In the genomic region with DNA sequence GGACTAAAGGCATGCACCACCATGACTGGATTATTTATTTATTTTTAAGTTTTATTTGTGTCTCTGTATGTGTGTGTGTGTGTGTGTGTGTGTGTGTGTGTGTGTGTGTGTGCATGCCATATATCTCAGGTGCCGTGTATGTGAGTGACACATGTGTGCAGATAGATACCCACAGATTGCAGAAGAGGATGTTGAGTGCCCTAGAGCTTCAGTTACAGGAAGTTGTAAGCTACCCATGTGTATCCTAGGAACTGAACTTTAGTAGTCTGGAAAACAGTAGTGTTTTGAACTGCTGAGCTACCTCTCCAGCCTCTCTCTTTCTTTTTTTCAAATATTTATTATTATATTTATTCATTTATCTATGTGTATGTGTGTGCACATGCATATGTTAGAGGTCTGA, we compare ENCODE assay signal across 23 mouse cellular contexts. TPM values are rescaled to one million over a fixed set of nuclear protein-coding genes. Genes with fewer than 3 reads are reported as not detected.
A peak's percentile ranks its signal among the peaks of the same experiment; 100 is the strongest.
DNase-seq lines count a peak whose midpoint lies in the region; ATAC-seq and TF ChIP-seq lines count a peak whose summit lies in the region.
"Had no signal": no experiment of that assay in that cellular context is flagged by ENCODE, and none has a peak within 500 bp of the region (broad histone marks: within the 10 kb centered on the region; RNA-seq: fewer than 3 reads in every experiment).

No protein-coding gene starts in this region.

- no peak for ATAC-seq in heart, postnatal 0 days (ENCODE audit: insufficient read depth, low read depth)
- ATAC-seq in stomach, embryonic 15.5 days (ENCODE audit: insufficient read depth, low FRiP score, low read depth): no peak
- ATAC-seq: midbrain, embryonic 16.5 days had no signal

- no peak for DNase-seq in gastrocnemius, adult 2 months
- no peak for DNase-seq in gastrocnemius, adult 18-20 months (ENCODE audit: low spot score)
- DNase-seq in heart, postnatal 0 days (ENCODE audit: low spot score): no peak
- no peak for DNase-seq in heart, postnatal 10 days
- no peak for DNase-seq in embryo, embryonic 10 days (ENCODE audit: low spot score)
- no peak for DNase-seq in left cerebral cortex, postnatal 10 days (ENCODE audit: extremely low spot score in 1 of 2, low spot score in 2 of 2)
- DNase-seq: adrenal gland, postnatal 25 days; cerebellum, adult 18-20 months; cerebellum, postnatal 36 days; retina, postnatal 1 day; thymus, postnatal 14 days had no signal

- no peaks in the 10 kb centered on the region for H3K9me3 ChIP-seq in heart, postnatal 0 days (replicated peaks; ENCODE audit: control insufficient read depth, low read length)
- no peaks in the 10 kb centered on the region for H3K9me3 ChIP-seq in stomach, embryonic 15.5 days
- H3K9me3 ChIP-seq: embryonic facial prominence, embryonic 10.5 days; G1E; hindbrain, embryonic 12.5 days; limb, embryonic 15.5 days; liver, embryonic 15.5 days had no signal

- H3K36me3 ChIP-seq in heart, postnatal 0 days (replicated peaks; ENCODE audit: control insufficient read depth, insufficient read depth, low read length): no peaks in the 10 kb centered on the region
- no peaks in the 10 kb centered on the region for H3K36me3 ChIP-seq in stomach, embryonic 15.5 days
- H3K36me3 ChIP-seq: embryonic facial prominence, embryonic 10.5 days; G1E; hindbrain, embryonic 12.5 days; limb, embryonic 15.5 days; liver, embryonic 15.5 days had no signal

- H3K4me1 ChIP-seq in heart, postnatal 0 days (ENCODE audit: control insufficient read depth, insufficient read depth): peaks cover 22% of the 10 kb centered on the region
- peaks cover 38% of the 10 kb centered on the region for H3K4me1 ChIP-seq in bone marrow macrophage, adult 2 months (ENCODE audit: control insufficient read depth, insufficient read depth, low read length)
- H3K4me1 ChIP-seq in stomach, embryonic 15.5 days: no peaks in the 10 kb centered on the region
- H3K4me1 ChIP-seq: hindbrain, embryonic 12.5 days; limb, embryonic 15.5 days had no signal

- no peak for TF ChIP-seq CTCF in gastrocnemius, adult 2 months (IDR thresholded peaks at IDR 0.05)
- TF ChIP-seq CTCF in heart, postnatal 0 days (IDR thresholded peaks at IDR 0.05; ENCODE audit: low read depth): no peak
- no peak for TF ChIP-seq CTCF in bone marrow macrophage, adult 2 months (IDR thresholded peaks at IDR 0.05; ENCODE audit: low read depth, low read length)

- no peak overlapping the region for H3K4me2 ChIP-seq in heart, postnatal 0 days (ENCODE audit: low read depth, low read length)
- no peak overlapping the region for H3K4me2 ChIP-seq in stomach, embryonic 15.5 days
- H3K4me2 ChIP-seq: hindbrain, embryonic 12.5 days; limb, embryonic 15.5 days; liver, embryonic 15.5 days had no signal

- H3K4me3 ChIP-seq in gastrocnemius, adult 2 months: no peak overlapping the region
- no peak overlapping the region for H3K4me3 ChIP-seq in heart, postnatal 0 days (ENCODE audit: low read depth, low read length)
- H3K4me3 ChIP-seq in bone marrow macrophage, adult 2 months (ENCODE audit: insufficient read depth, low read length): no peak overlapping the region
- H3K4me3 ChIP-seq in stomach, embryonic 15.5 days (replicated peaks): no peak overlapping the region
- H3K4me3 ChIP-seq: embryonic facial prominence, embryonic 10.5 days; hindbrain, embryonic 12.5 days; limb, embryonic 15.5 days; liver, embryonic 15.5 days had no signal

- H3K27ac ChIP-seq in gastrocnemius, adult 2 months: 0 out of 2 replicates have a peak overlapping the region, but pooled peaks have one; percentile 8
- peak overlapping the region; percentile 48 for H3K27ac ChIP-seq in heart, postnatal 0 days (ENCODE audit: low read depth)
- peak overlapping the region; percentile 88 for H3K27ac ChIP-seq in bone marrow macrophage, adult 2 months (ENCODE audit: insufficient read depth, low read depth, low read length)
- peak overlapping the region; percentile 35; the same call in 1 of the 2 replicates for H3K27ac ChIP-seq in stomach, embryonic 15.5 days
- H3K27ac ChIP-seq: embryonic facial prominence, embryonic 10.5 days; hindbrain, embryonic 12.5 days; limb, embryonic 15.5 days; liver, embryonic 15.5 days had no signal

- H3K27me3 ChIP-seq in heart, postnatal 0 days (ENCODE audit: control insufficient read depth, insufficient read depth, low read length): no peaks in the 10 kb centered on the region
- H3K27me3 ChIP-seq in stomach, embryonic 15.5 days (replicated peaks): no peaks in the 10 kb centered on the region
- H3K27me3 ChIP-seq: hindbrain, embryonic 12.5 days; limb, embryonic 15.5 days had no signal

- intact Hi-C loops in gastrocnemius, adult 2 months (cut with DNase I): no loop called here
- intact Hi-C loops in heart, postnatal 10 days (cut with DNase I): no loop called here
- intact Hi-C loops in left cerebral cortex, postnatal 10 days (cut with DNase I): loop anchor here (5.0 kb wide), 1 partner anchor 36 kb away; no protein-coding TSS in a partner anchor

- WGBS in heart, postnatal 0 days: 80% methylated on average over 1 of the region's 1 CpGs
- 86% methylated on average over 1 of the region's 1 CpGs for WGBS in stomach, embryonic 15.5 days

- H3K9ac ChIP-seq in heart, postnatal 0 days (replicated peaks; ENCODE audit: low read depth, low read length): no peak overlapping the region
- H3K9ac ChIP-seq in stomach, embryonic 15.5 days: no peak overlapping the region
- H3K9ac ChIP-seq: hindbrain, embryonic 12.5 days; limb, embryonic 15.5 days; liver, embryonic 15.5 days had no signal

- no peak for TF ChIP-seq EP300 in heart, postnatal 0 days (IDR thresholded peaks at IDR 0.05; ENCODE audit: low read depth)

- TF ChIP-seq POLR2A in bone marrow macrophage, adult 2 months (IDR thresholded peaks at IDR 0.05; ENCODE audit: borderline replicate concordance, low read depth, low read length): no peak

RNA-seq across cellular contexts. Expression of gene Serping1, which starts 8.1 kb away (rescaled TPM):
- total RNA-seq in gastrocnemius, adult 2 months (2021): 10 to 100 TPM; 52.3 to 82.6 TPM
- 10 to 100 TPM; 50.8 to 72.0 TPM for total RNA-seq in gastrocnemius, adult 18-20 months (2021)
- 26.3 and 31.2 TPM in 2 replicates for total RNA-seq in heart, postnatal 0 days (2014; rRNA removed; ENCODE audit: low replicate concordance)
- 37.1 and 38.8 TPM in 2 replicates for polyA plus RNA-seq in heart, postnatal 0 days (2015; fragmentation: Nextera tagmentation; extraction: Ambion mirVana)
- 10 to 100 TPM; 59.2 to 60.4 TPM for total RNA-seq in heart, postnatal 10 days (2021)
- polyA plus RNA-seq in bone marrow macrophage, adult 2 months (2012; ENCODE audit: insufficient read depth, insufficient read length, missing spikeins): 0.83 TPM in 1 of 2 replicates, not detected in the other
- 76.0 and 79.6 TPM in 2 replicates for polyA plus RNA-seq in stomach, embryonic 15.5 days (2015; fragmentation: Nextera tagmentation; extraction: Ambion mirVana)
- total RNA-seq in left cerebral cortex, postnatal 10 days (2021): 1 to 10 TPM; 4.7 to 6.9 TPM
- total RNA-seq: G1E had no signal
- polyA plus RNA-seq: G1E had no signal

RNA-seq across cellular contexts. Expression of gene Ube2l6, which starts 15.3 kb away (rescaled TPM):
- total RNA-seq in gastrocnemius, adult 2 months (2021): 1 to 10 TPM; 2.0 to 3.8 TPM
- 1 to 10 TPM; 2.9 to 3.7 TPM for total RNA-seq in gastrocnemius, adult 18-20 months (2021)
- 40.0 and 47.0 TPM in 2 replicates for total RNA-seq in heart, postnatal 0 days (2014; rRNA removed; ENCODE audit: low replicate concordance)
- polyA plus RNA-seq in heart, postnatal 0 days (2015; fragmentation: Nextera tagmentation; extraction: Ambion mirVana): 29.8 and 36.9 TPM in 2 replicates
- 10 to 100 TPM; 22.3 to 36.8 TPM for total RNA-seq in heart, postnatal 10 days (2021)
- polyA plus RNA-seq in bone marrow macrophage, adult 2 months (2012; ENCODE audit: insufficient read depth, insufficient read length, missing spikeins): 107 and 110 TPM in 2 replicates
- polyA plus RNA-seq in stomach, embryonic 15.5 days (2015; fragmentation: Nextera tagmentation; extraction: Ambion mirVana): 52.7 and 79.0 TPM in 2 replicates
- total RNA-seq in left cerebral cortex, postnatal 10 days (2021): 1 to 10 TPM; 6.5 to 6.8 TPM

RNA-seq across cellular contexts. Expression of gene Smtnl1, which starts 39.1 kb away (rescaled TPM):
- 100 to 1,000 TPM in 1 of 2 experiments, 10 to 100 TPM in 1; 53.0 to 125 TPM for total RNA-seq in gastrocnemius, adult 2 months (2021)
- 100 to 1,000 TPM; 104 to 119 TPM for total RNA-seq in gastrocnemius, adult 18-20 months (2021)
- not detected in 2 replicates for total RNA-seq in heart, postnatal 0 days (2014; rRNA removed; ENCODE audit: low replicate concordance)
- polyA plus RNA-seq in heart, postnatal 0 days (2015; fragmentation: Nextera tagmentation; extraction: Ambion mirVana): 0.07 and 0.12 TPM in 2 replicates
- total RNA-seq in heart, postnatal 10 days (2021): under 1 TPM in 1 of 2 experiments, not detected in 1; 0.14 TPM
- polyA plus RNA-seq in bone marrow macrophage, adult 2 months (2012; ENCODE audit: insufficient read depth, insufficient read length, missing spikeins): not detected in 2 replicates
- polyA plus RNA-seq in stomach, embryonic 15.5 days (2015; fragmentation: Nextera tagmentation; extraction: Ambion mirVana): 0.08 and 0.19 TPM in 2 replicates
- not detected for total RNA-seq in left cerebral cortex, postnatal 10 days (2021)
- total RNA-seq: adrenal gland, postnatal 25 days; G1E; layer of hippocampus, postnatal 25 days; left cerebral cortex, postnatal 25 days had no signal
- polyA plus RNA-seq: forebrain, embryonic 11.5 days; G1E; hindbrain, embryonic 12.5 days; large intestine, adult 2 months; midbrain, embryonic 16.5 days had no signal

RNA-seq across cellular contexts. Expression of gene Gm19426, which starts 39.9 kb away (rescaled TPM):
- not detected for total RNA-seq in gastrocnemius, adult 2 months (2021)
- under 1 TPM in 1 of 2 experiments, not detected in 1; 0.43 TPM for total RNA-seq in gastrocnemius, adult 18-20 months (2021)
- total RNA-seq in heart, postnatal 0 days (2014; rRNA removed; ENCODE audit: low replicate concordance): 4.3 TPM in 1 of 2 replicates, not detected in the other
- 3.0 and 3.1 TPM in 2 replicates for polyA plus RNA-seq in heart, postnatal 0 days (2015; fragmentation: Nextera tagmentation; extraction: Ambion mirVana)
- total RNA-seq in heart, postnatal 10 days (2021): 1 to 10 TPM; 3.1 to 3.9 TPM
- not detected in 2 replicates for polyA plus RNA-seq in bone marrow macrophage, adult 2 months (2012; ENCODE audit: insufficient read depth, insufficient read length, missing spikeins)
- polyA plus RNA-seq in stomach, embryonic 15.5 days (2015; fragmentation: Nextera tagmentation; extraction: Ambion mirVana): 6.7 and 7.2 TPM in 2 replicates
- 1 to 10 TPM; 3.0 to 3.6 TPM for total RNA-seq in left cerebral cortex, postnatal 10 days (2021)
- total RNA-seq: G1E had no signal
- polyA plus RNA-seq: G1E had no signal

RNA-seq across cellular contexts. Expression of gene Timm10, which starts 43.5 kb away (rescaled TPM):
- total RNA-seq in gastrocnemius, adult 2 months (2021): 10 to 100 TPM; 42.0 to 57.7 TPM
- 10 to 100 TPM; 38.2 to 57.8 TPM for total RNA-seq in gastrocnemius, adult 18-20 months (2021)
- 117 and 140 TPM in 2 replicates for total RNA-seq in heart, postnatal 0 days (2014; rRNA removed; ENCODE audit: low replicate concordance)
- polyA plus RNA-seq in heart, postnatal 0 days (2015; fragmentation: Nextera tagmentation; extraction: Ambion mirVana): 129 and 133 TPM in 2 replicates
- total RNA-seq in heart, postnatal 10 days (2021): 100 to 1,000 TPM; 122 to 124 TPM
- polyA plus RNA-seq in bone marrow macrophage, adult 2 months (2012; ENCODE audit: insufficient read depth, insufficient read length, missing spikeins): 20.7 TPM in 2 replicates
- 47.2 and 50.4 TPM in 2 replicates for polyA plus RNA-seq in stomach, embryonic 15.5 days (2015; fragmentation: Nextera tagmentation; extraction: Ambion mirVana)
- 10 to 100 TPM; 62.8 to 66.7 TPM for total RNA-seq in left cerebral cortex, postnatal 10 days (2021)

Comparison
In these comparisons a context has a peak if more than half of its experiments do, and no peak if none do; other contexts are left out.
1. H3K27ac ChIP-seq: peak in every context shown above with its lines; median percentile 88 in bone marrow macrophage, adult 2 months; 48 in heart, postnatal 0 days; 35 in stomach, embryonic 15.5 days; 8 in gastrocnemius, adult 2 months.
2. RNA of gene Smtnl1, which starts 39.1 kb away (total RNA-seq): 53.0 to 125 TPM in gastrocnemius, adult 2 months and 104 to 119 TPM in gastrocnemius, adult 18-20 months; 0.14 TPM in heart, postnatal 10 days, not detected in heart, postnatal 0 days and not detected in left cerebral cortex, postnatal 10 days; every median in the first group is over 10 times any median in the second.